Mouse (Mus musculus): Measurements from ENCODE around the gene Nkiras1. TPM values are rescaled to one million over a fixed set of nuclear protein-coding genes. Genes with fewer than 3 reads are reported as not detected.

Gene Nkiras1
- polyA plus RNA-seq, 1 experiment = 0.07 TPM

DNA sequence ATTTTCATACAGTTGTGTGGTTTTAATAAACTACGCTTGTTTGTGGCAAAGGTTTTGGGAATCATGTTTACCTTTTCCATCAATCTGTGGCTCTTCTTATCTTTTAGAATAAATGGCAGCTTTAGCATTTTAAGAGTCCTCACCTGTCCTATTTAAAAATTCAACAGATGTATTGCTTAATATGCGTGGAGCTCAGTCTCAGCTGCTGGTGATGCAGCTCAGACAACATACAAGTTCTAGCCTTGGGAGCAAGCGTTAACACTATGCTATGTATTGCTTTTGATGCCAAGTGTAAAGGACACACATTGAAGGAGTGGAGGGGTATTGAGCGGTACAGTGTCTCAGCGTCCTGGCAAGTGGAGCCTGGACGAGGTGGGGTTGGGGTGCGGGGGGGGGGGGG, 730 bp downstream of the Nkiras1 start:
- H3K4me1 ChIP-seq (ENCODE audit: control insufficient read depth) = peaks cover 24% of the 10 kb centered on the region
- peak overlapping the region; percentile 87 for H3K4me3 ChIP-seq (replicated peaks)
- no peaks in the 10 kb centered on the region for H3K27me3 ChIP-seq (ENCODE audit: control insufficient read depth)
- H3K36me3 ChIP-seq (ENCODE audit: control insufficient read depth) = peaks cover 34% of the 10 kb centered on the region
- TF ChIP-seq GATA1 (IDR thresholded peaks at IDR 0.05; ENCODE audit: low read length) (no peak), TAL1 (IDR thresholded peaks at IDR 0.05; ENCODE audit: low read length) (no peak)
- H3K9me3 ChIP-seq (ENCODE audit: control insufficient read depth, low read length) = no peaks in the 10 kb centered on the region

DNA sequence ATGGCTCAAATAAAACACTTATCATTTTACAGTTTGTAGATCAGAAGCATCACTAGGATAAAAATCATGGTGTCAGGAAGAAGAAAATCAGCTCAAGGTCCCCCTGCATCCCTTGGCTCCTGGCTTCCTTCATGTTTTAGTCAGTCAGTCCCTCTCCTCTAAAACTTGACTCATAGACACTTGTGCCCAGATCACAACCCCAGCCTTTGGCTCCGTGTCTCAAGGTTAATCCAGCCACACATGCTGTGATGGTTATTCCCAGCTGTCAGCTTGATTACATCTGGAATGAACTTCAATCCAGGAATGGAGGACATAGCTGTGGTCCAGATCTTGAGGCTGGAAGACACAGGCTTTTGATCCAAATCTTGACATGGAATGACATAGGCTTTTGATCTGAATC, 3.6 kb downstream of the Nkiras1 start:
- H3K4me3 ChIP-seq (replicated peaks) = no peak overlapping the region
- no peaks in the 10 kb centered on the region for H3K27me3 ChIP-seq (ENCODE audit: control insufficient read depth)
- H3K36me3 ChIP-seq (ENCODE audit: control insufficient read depth) = peaks cover 33% of the 10 kb centered on the region
- no peak for TF ChIP-seq GATA1 (IDR thresholded peaks at IDR 0.05; ENCODE audit: low read length)
- TF ChIP-seq TAL1 (IDR thresholded peaks at IDR 0.05; ENCODE audit: low read length) = no peak
- H3K9me3 ChIP-seq (ENCODE audit: control insufficient read depth, low read length) = no peaks in the 10 kb centered on the region
- H3K4me1 ChIP-seq (ENCODE audit: control insufficient read depth) = peaks cover 20% of the 10 kb centered on the region

DNA sequence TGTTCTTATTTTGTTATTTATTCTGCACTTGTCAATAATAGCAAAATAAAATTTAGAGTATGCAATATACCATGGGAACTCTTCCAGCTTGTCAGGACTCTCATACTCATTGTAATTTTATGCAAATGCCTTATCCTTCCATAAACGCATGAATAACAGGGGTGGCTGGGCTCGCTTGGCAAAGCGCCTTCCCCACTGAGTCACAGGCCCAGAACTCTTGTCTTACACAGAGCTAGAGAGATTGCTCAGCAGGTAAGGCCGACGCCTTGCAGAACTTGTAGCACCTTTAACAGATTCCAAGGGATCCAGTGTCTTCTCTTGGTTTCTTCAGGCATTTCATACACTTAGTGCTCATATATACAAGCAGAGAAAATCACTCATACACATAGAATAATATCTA, 9.4 kb downstream of the Nkiras1 start:
- H3K4me1 ChIP-seq (ENCODE audit: control insufficient read depth) = no peaks in the 10 kb centered on the region
- TF ChIP-seq GATA1 (IDR thresholded peaks at IDR 0.05; ENCODE audit: low read length) (no peak), TAL1 (IDR thresholded peaks at IDR 0.05; ENCODE audit: low read length) (no peak)
- no peak overlapping the region for H3K4me3 ChIP-seq (replicated peaks)
- peaks cover 46% of the 10 kb centered on the region for H3K36me3 ChIP-seq (ENCODE audit: control insufficient read depth)
- H3K27me3 ChIP-seq (ENCODE audit: control insufficient read depth) = no peaks in the 10 kb centered on the region
- H3K9me3 ChIP-seq (ENCODE audit: control insufficient read depth, low read length) = no peaks in the 10 kb centered on the region

DNA sequence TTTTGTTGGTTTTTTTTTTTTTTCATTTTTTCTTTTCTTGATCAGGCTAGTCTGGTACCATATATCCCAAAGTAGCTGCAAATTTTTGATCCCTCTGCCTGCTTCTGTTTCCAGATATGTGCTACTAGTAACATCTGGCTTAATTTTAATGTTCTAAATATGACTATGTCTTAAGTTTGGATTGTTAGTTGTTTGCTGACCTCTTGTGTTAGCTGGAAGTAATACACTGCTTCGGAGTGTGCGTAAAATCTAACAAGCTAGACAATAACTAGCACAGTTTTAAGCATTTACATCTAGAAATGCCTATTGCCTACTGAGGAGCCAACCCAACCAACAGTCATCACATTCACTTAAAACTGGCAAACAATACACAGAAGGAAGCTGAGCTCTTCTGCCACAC, 13.6 kb downstream of the Nkiras1 start:
- H3K27me3 ChIP-seq (ENCODE audit: control insufficient read depth) = no peaks in the 10 kb centered on the region
- no peak overlapping the region for H3K4me3 ChIP-seq (replicated peaks)
- H3K9me3 ChIP-seq (ENCODE audit: control insufficient read depth, low read length) = no peaks in the 10 kb centered on the region
- H3K4me1 ChIP-seq (ENCODE audit: control insufficient read depth) = no peaks in the 10 kb centered on the region
- TF ChIP-seq GATA1 (IDR thresholded peaks at IDR 0.05; ENCODE audit: low read length) = no peak
- TF ChIP-seq TAL1 (IDR thresholded peaks at IDR 0.05; ENCODE audit: low read length) = no peak
- H3K36me3 ChIP-seq (ENCODE audit: control insufficient read depth) = peaks cover 16% of the 10 kb centered on the region

DNA sequence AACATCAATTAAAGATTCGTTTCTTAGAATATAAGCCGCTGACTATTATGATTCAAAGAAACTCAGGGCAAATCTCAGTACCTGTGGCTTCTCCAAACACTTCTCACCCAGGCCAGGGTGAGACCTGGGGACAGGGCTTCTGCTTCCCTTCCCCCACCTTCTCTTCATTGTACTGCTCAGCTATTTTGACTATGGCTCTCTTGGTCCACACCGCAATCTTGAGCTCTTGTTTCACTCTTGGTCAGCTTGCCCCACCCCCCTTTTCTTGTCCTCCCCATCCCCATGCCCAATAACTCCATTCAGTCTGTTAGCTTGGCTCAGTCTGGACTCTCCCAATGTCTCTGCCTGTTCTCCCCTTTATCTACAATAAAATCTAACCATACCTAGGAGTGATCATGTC, 14.5 kb downstream of the Nkiras1 start:
- Histone ChIP-seq H3K36me3 (ENCODE audit: control insufficient read depth) (peaks cover 11% of the 10 kb centered on the region), H3K4me3 (replicated peaks) (no peak overlapping the region), H3K4me1 (ENCODE audit: control insufficient read depth) (no peaks in the 10 kb centered on the region), H3K9me3 (ENCODE audit: control insufficient read depth, low read length) (no peaks in the 10 kb centered on the region), H3K27me3 (ENCODE audit: control insufficient read depth) (no peaks in the 10 kb centered on the region)
- TF ChIP-seq GATA1 (IDR thresholded peaks at IDR 0.05; ENCODE audit: low read length) (no peak), TAL1 (IDR thresholded peaks at IDR 0.05; ENCODE audit: low read length) (no peak)

DNA sequence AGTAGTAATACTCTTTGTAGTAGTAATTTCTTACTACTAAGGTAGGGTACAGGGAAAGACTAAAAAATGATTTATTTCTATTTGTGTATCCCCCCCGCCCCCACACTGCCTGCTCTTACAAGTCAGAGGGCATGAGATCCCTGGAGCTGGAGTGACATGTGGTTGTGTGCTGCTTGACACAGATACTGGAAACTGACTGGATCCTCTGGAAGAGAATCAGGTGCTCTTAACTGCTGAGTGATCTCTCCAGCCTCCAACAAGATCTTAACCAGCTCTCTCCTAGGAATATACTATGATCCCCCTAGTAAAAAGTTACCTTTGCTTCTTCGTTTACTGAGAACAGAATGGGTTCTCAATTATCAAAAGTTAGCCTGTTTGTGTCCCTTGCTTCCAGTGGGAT, 15.5 kb downstream of the Nkiras1 start:
- Histone ChIP-seq H3K36me3 (ENCODE audit: control insufficient read depth) (peaks cover 7% of the 10 kb centered on the region), H3K27me3 (ENCODE audit: control insufficient read depth) (no peaks in the 10 kb centered on the region), H3K4me1 (ENCODE audit: control insufficient read depth) (no peaks in the 10 kb centered on the region), H3K4me3 (replicated peaks) (no peak overlapping the region), H3K9me3 (ENCODE audit: control insufficient read depth, low read length) (no peaks in the 10 kb centered on the region)
- no peak for TF ChIP-seq GATA1 (IDR thresholded peaks at IDR 0.05; ENCODE audit: low read length)
- TF ChIP-seq TAL1 (IDR thresholded peaks at IDR 0.05; ENCODE audit: low read length) = no peak

DNA sequence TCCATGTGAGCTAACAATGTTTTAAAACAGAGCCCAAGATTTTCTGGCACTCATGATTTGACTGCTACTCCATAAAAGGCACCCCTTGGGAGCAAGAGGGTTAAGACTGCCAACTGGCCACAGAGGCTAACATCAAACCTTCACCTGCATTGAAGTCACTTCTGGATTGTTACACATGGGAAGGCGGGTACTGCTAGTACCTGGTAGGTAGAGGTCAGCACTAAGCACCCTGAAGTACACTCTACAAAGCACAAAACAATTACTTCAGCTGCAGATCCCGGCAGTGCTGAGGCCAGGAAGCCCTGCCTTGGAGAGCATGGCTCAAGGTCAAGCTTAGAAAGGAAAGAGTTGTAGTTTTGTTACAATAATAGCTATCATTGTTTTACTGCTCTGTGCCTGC, 16.5 kb downstream of the Nkiras1 start:
- Histone ChIP-seq H3K27me3 (ENCODE audit: control insufficient read depth) (no peaks in the 10 kb centered on the region), H3K4me3 (replicated peaks) (no peak overlapping the region), H3K36me3 (ENCODE audit: control insufficient read depth) (peaks cover 3% of the 10 kb centered on the region), H3K4me1 (ENCODE audit: control insufficient read depth) (no peaks in the 10 kb centered on the region), H3K9me3 (ENCODE audit: control insufficient read depth, low read length) (no peaks in the 10 kb centered on the region)
- TF ChIP-seq TAL1 (IDR thresholded peaks at IDR 0.05; ENCODE audit: low read length) = no peak
- no peak for TF ChIP-seq GATA1 (IDR thresholded peaks at IDR 0.05; ENCODE audit: low read length)

DNA sequence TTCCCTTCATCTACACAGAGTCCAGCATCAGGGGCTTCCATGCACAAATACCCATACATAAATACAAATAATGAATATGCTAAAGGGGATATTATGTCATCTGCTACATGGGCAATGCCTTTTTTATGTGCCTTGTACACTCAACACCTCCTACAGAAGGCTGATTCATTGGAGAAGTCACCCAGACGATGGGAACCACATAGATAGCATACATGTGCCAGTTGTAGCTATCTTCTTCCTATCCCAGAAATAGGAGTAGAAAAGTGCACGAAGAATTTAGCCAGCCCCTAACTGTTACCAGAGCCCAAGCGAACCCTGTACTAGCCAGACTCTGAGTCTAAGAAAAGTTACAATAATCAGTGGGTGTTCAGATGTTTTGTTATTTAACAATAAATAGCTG, 21.2 kb downstream of the Nkiras1 start:
- H3K9me3 ChIP-seq (ENCODE audit: control insufficient read depth, low read length) = no peaks in the 10 kb centered on the region
- no peak overlapping the region for H3K4me3 ChIP-seq (replicated peaks)
- no peaks in the 10 kb centered on the region for H3K36me3 ChIP-seq (ENCODE audit: control insufficient read depth)
- H3K4me1 ChIP-seq (ENCODE audit: control insufficient read depth) = no peaks in the 10 kb centered on the region
- TF ChIP-seq GATA1 (IDR thresholded peaks at IDR 0.05; ENCODE audit: low read length) (no peak), TAL1 (IDR thresholded peaks at IDR 0.05; ENCODE audit: low read length) (no peak)
- no peaks in the 10 kb centered on the region for H3K27me3 ChIP-seq (ENCODE audit: control insufficient read depth)

DNA sequence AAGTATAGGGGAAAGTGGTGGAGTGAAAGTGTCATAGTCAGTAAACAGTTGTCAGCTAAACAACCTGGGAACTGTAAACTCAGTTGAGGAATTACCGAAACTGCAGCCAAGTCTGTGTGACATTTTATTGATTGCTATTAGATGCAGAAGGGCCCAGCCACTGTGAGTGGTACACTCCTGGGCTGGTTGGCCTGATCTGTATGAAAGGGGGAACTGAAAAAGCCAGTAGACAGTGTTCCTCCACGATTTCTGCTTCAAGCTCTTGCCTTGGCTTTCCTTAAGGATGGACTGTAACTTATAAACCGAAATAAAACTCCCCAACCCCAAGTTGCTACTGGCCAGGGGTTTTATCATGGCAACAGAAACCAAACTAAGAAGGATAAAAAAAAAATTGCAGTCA, 21.6 kb downstream of the Nkiras1 start:
- Histone ChIP-seq H3K4me1 (ENCODE audit: control insufficient read depth) (no peaks in the 10 kb centered on the region), H3K36me3 (ENCODE audit: control insufficient read depth) (no peaks in the 10 kb centered on the region), H3K27me3 (ENCODE audit: control insufficient read depth) (no peaks in the 10 kb centered on the region), H3K4me3 (replicated peaks) (no peak overlapping the region), H3K9me3 (ENCODE audit: control insufficient read depth, low read length) (no peaks in the 10 kb centered on the region)
- no peak for TF ChIP-seq GATA1 (IDR thresholded peaks at IDR 0.05; ENCODE audit: low read length)
- TF ChIP-seq TAL1 (IDR thresholded peaks at IDR 0.05; ENCODE audit: low read length) = no peak

DNA sequence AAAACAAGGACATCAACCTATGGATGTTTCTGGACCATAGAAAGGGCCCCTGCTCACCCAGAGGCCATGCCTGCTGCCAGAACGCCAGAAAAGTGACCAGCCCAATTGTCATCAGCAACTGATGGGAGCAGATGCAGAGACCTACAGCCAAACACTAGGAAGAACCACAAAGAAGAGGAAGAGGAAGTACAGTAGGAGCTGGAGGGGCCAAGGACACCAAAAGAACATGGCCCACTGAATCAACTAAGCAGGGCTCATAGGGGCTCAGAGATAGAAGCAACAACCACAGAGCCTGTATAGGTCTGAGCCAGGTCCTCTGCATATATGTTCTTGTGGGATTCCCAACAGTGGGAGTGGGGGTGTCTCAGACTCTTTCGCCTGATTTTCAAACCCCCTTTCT, 26.5 kb downstream of the Nkiras1 start:
- Histone ChIP-seq H3K9me3 (ENCODE audit: control insufficient read depth, low read length) (no peaks in the 10 kb centered on the region), H3K4me1 (ENCODE audit: control insufficient read depth) (no peaks in the 10 kb centered on the region), H3K36me3 (ENCODE audit: control insufficient read depth) (no peaks in the 10 kb centered on the region), H3K4me3 (replicated peaks) (no peak overlapping the region), H3K27me3 (ENCODE audit: control insufficient read depth) (no peaks in the 10 kb centered on the region)
- TF ChIP-seq TAL1 (IDR thresholded peaks at IDR 0.05; ENCODE audit: low read length) = no peak
- no peak for TF ChIP-seq GATA1 (IDR thresholded peaks at IDR 0.05; ENCODE audit: low read length)
